Mouse (Mus musculus): ENCODE results near the gene Rsph1. TPM values are rescaled to one million over a fixed set of nuclear protein-coding genes. Genes with fewer than 3 reads are reported as not detected.
A peak's percentile ranks its signal among the peaks of the same experiment; 100 is the strongest.

The Rsph1 gene
- polyA plus RNA-seq, 1 experiment from 2014 or later, result 1.3 TPM

GRCm38 (mm10) chr17:31281830-31282686, 4.9 kb upstream of the Rsph1 start:
- Histone ChIP-seq H3K4me3 (ENCODE audit: control insufficient read depth in 1 of 2, insufficient read depth in 1 of 2, low read depth in 1 of 2, low read length in 2 of 2) (no peak overlapping the region), H3K9ac (ENCODE audit: low read length) (no peak overlapping the region), H3K4me1 (ENCODE audit: control insufficient read depth in 2 of 2, insufficient read depth in 2 of 2, low read length in 2 of 2) (peaks cover 3% of the 10 kb centered on the region in 2 experiments; a peak in 1 of 4 replicates), H3K9me3 (ENCODE audit: control insufficient read depth, low read length) (no peaks in the 10 kb centered on the region), H3K4me2 (ENCODE audit: low read length) (no peak overlapping the region), H3K36me3 (ENCODE audit: control insufficient read depth, insufficient read depth, low read length) (no peaks in the 10 kb centered on the region), H3K27ac (replicated peaks in 1 of 2; ENCODE audit: control insufficient read depth in 1 of 2, insufficient read depth in 1 of 2, low read depth in 2 of 2, low read length in 2 of 2) (no peak overlapping the region), H3K27me3 (ENCODE audit: control insufficient read depth, insufficient read depth, low read length) (no peaks in the 10 kb centered on the region)
- WGBS, result 43% methylated on average over 19 of the region's 19 CpGs
- ATAC-seq (ENCODE audit: insufficient number of reproducible peaks, insufficient read depth, low FRiP score, low read depth), result no peak

GRCm38 (mm10) chr17:31280269-31280668, 3.1 kb upstream of the Rsph1 start:
- WGBS, result 57% methylated on average over 6 of the region's 6 CpGs
- no peak for ATAC-seq (ENCODE audit: insufficient number of reproducible peaks, insufficient read depth, low FRiP score, low read depth)

GRCm38 (mm10) chr17:31279541-31279940, 2.4 kb upstream of the Rsph1 start:
- no peak for ATAC-seq (ENCODE audit: insufficient number of reproducible peaks, insufficient read depth, low FRiP score, low read depth)
- H3K4me1 ChIP-seq (ENCODE audit: control insufficient read depth in 2 of 2, insufficient read depth in 2 of 2, low read length in 2 of 2), result peaks cover 7% of the 10 kb centered on the region in 2 experiments; a peak in 1 of 4 replicates
- no peak overlapping the region for H3K9ac ChIP-seq (ENCODE audit: low read length)
- H3K9me3 ChIP-seq (ENCODE audit: control insufficient read depth, low read length), result no peaks in the 10 kb centered on the region
- H3K27me3 ChIP-seq (ENCODE audit: control insufficient read depth, insufficient read depth, low read length), result no peaks in the 10 kb centered on the region
- no peak overlapping the region for H3K4me2 ChIP-seq (ENCODE audit: low read length)
- 64% methylated on average over 9 of the region's 9 CpGs for WGBS
- no peak overlapping the region for H3K4me3 ChIP-seq (ENCODE audit: control insufficient read depth in 1 of 2, insufficient read depth in 1 of 2, low read depth in 1 of 2, low read length in 2 of 2)
- H3K36me3 ChIP-seq (ENCODE audit: control insufficient read depth, insufficient read depth, low read length), result no peaks in the 10 kb centered on the region
- no peak overlapping the region for H3K27ac ChIP-seq (replicated peaks in 1 of 2; ENCODE audit: control insufficient read depth in 1 of 2, insufficient read depth in 1 of 2, low read depth in 2 of 2, low read length in 2 of 2)

More at GRCm38 (mm10) chr17:31280269-31280668, 3.1 kb upstream of the Rsph1 start:
- H3K4me2 ChIP-seq (ENCODE audit: low read length), result no peak overlapping the region
- H3K27me3 ChIP-seq (ENCODE audit: control insufficient read depth, insufficient read depth, low read length), result no peaks in the 10 kb centered on the region
- peaks cover 7% of the 10 kb centered on the region in 2 experiments; a peak in 1 of 4 replicates for H3K4me1 ChIP-seq (ENCODE audit: control insufficient read depth in 2 of 2, insufficient read depth in 2 of 2, low read length in 2 of 2)
- no peak overlapping the region for H3K9ac ChIP-seq (ENCODE audit: low read length)
- H3K27ac ChIP-seq (replicated peaks in 1 of 2; ENCODE audit: control insufficient read depth in 1 of 2, insufficient read depth in 1 of 2, low read depth in 2 of 2, low read length in 2 of 2), result no peak overlapping the region
- H3K36me3 ChIP-seq (ENCODE audit: control insufficient read depth, insufficient read depth, low read length), result no peaks in the 10 kb centered on the region
- H3K9me3 ChIP-seq (ENCODE audit: control insufficient read depth, low read length), result no peaks in the 10 kb centered on the region
- no peak overlapping the region for H3K4me3 ChIP-seq (ENCODE audit: control insufficient read depth in 1 of 2, insufficient read depth in 1 of 2, low read depth in 1 of 2, low read length in 2 of 2)

- H3K9ac ChIP-seq (ENCODE audit: low read length), result no peak overlapping the region
- H3K4me2 ChIP-seq (ENCODE audit: low read length), result no peak overlapping the region
- H3K27me3 ChIP-seq (ENCODE audit: control insufficient read depth, insufficient read depth, low read length), result no peaks in the 10 kb centered on the region
- no peaks in the 10 kb centered on the region for H3K36me3 ChIP-seq (ENCODE audit: control insufficient read depth, insufficient read depth, low read length)
- 69% methylated on average over 4 of the region's 4 CpGs for WGBS
- no peak overlapping the region for H3K27ac ChIP-seq (replicated peaks in 1 of 2; ENCODE audit: control insufficient read depth in 1 of 2, insufficient read depth in 1 of 2, low read depth in 2 of 2, low read length in 2 of 2)
- peaks cover 7% of the 10 kb centered on the region in 2 experiments; a peak in 1 of 4 replicates for H3K4me1 ChIP-seq (ENCODE audit: control insufficient read depth in 2 of 2, insufficient read depth in 2 of 2, low read length in 2 of 2)
- no peak overlapping the region for H3K4me3 ChIP-seq (ENCODE audit: control insufficient read depth in 1 of 2, insufficient read depth in 1 of 2, low read depth in 1 of 2, low read length in 2 of 2)
- H3K9me3 ChIP-seq (ENCODE audit: control insufficient read depth, low read length), result no peaks in the 10 kb centered on the region
- ATAC-seq (ENCODE audit: insufficient number of reproducible peaks, insufficient read depth, low FRiP score, low read depth), result no peak
These were observed 748 bp upstream of the Rsph1 start for GRCm38 (mm10) chr17:31277931-31278330.

- Histone ChIP-seq H3K36me3 (ENCODE audit: control insufficient read depth, insufficient read depth, low read length) (no peaks in the 10 kb centered on the region), H3K9ac (ENCODE audit: low read length) (peak overlapping the region; percentile 14; the same call in 1 of the 2 replicates), H3K4me3 (ENCODE audit: control insufficient read depth in 1 of 2, insufficient read depth in 1 of 2, low read depth in 1 of 2, low read length in 2 of 2) (peak overlapping the region; percentile 49 to 53), H3K9me3 (ENCODE audit: control insufficient read depth, low read length) (no peaks in the 10 kb centered on the region), H3K27ac (replicated peaks in 1 of 2; ENCODE audit: control insufficient read depth in 1 of 2, insufficient read depth in 1 of 2, low read depth in 2 of 2, low read length in 2 of 2) (no peak overlapping the region), H3K4me2 (ENCODE audit: low read length) (peak overlapping the region; percentile 65), H3K4me1 (ENCODE audit: control insufficient read depth in 2 of 2, insufficient read depth in 2 of 2, low read length in 2 of 2) (peaks cover 7% of the 10 kb centered on the region in 2 experiments; a peak in 1 of 4 replicates), H3K27me3 (ENCODE audit: control insufficient read depth, insufficient read depth, low read length) (no peaks in the 10 kb centered on the region)
- 24% methylated on average over 9 of the region's 9 CpGs for WGBS
- ATAC-seq (ENCODE audit: insufficient number of reproducible peaks, insufficient read depth, low FRiP score, low read depth), result peak; percentile 20; the same call in 1 of the 2 replicates
These were observed 819 bp downstream of the Rsph1 start for GRCm38 (mm10) chr17:31276207-31276921.

GRCm38 (mm10) chr17:31275181-31275580, 2.0 kb downstream of the Rsph1 start:
- no peaks in the 10 kb centered on the region for H3K36me3 ChIP-seq (ENCODE audit: control insufficient read depth, insufficient read depth, low read length)
- no peaks in the 10 kb centered on the region for H3K9me3 ChIP-seq (ENCODE audit: control insufficient read depth, low read length)
- ATAC-seq (ENCODE audit: insufficient number of reproducible peaks, insufficient read depth, low FRiP score, low read depth), result no peak
- H3K4me3 ChIP-seq (ENCODE audit: control insufficient read depth in 1 of 2, insufficient read depth in 1 of 2, low read depth in 1 of 2, low read length in 2 of 2), result no peak overlapping the region
- WGBS, result 69% methylated on average over 6 of the region's 6 CpGs
- H3K4me1 ChIP-seq (ENCODE audit: control insufficient read depth in 2 of 2, insufficient read depth in 2 of 2, low read length in 2 of 2), result peaks cover 7% of the 10 kb centered on the region in 2 experiments; a peak in 1 of 4 replicates
- no peak overlapping the region for H3K9ac ChIP-seq (ENCODE audit: low read length)
- no peak overlapping the region for H3K27ac ChIP-seq (replicated peaks in 1 of 2; ENCODE audit: control insufficient read depth in 1 of 2, insufficient read depth in 1 of 2, low read depth in 2 of 2, low read length in 2 of 2)
- H3K27me3 ChIP-seq (ENCODE audit: control insufficient read depth, insufficient read depth, low read length), result no peaks in the 10 kb centered on the region
- no peak overlapping the region for H3K4me2 ChIP-seq (ENCODE audit: low read length)

- H3K27ac ChIP-seq (replicated peaks in 1 of 2; ENCODE audit: control insufficient read depth in 1 of 2, insufficient read depth in 1 of 2, low read depth in 2 of 2, low read length in 2 of 2), result no peak overlapping the region
- no peaks in the 10 kb centered on the region for H3K36me3 ChIP-seq (ENCODE audit: control insufficient read depth, insufficient read depth, low read length)
- no peak overlapping the region for H3K4me2 ChIP-seq (ENCODE audit: low read length)
- ATAC-seq (ENCODE audit: insufficient number of reproducible peaks, insufficient read depth, low FRiP score, low read depth), result no peak
- H3K4me1 ChIP-seq (ENCODE audit: control insufficient read depth in 2 of 2, insufficient read depth in 2 of 2, low read length in 2 of 2), result peaks cover 7% of the 10 kb centered on the region in 2 experiments; a peak in 1 of 4 replicates
- no peaks in the 10 kb centered on the region for H3K9me3 ChIP-seq (ENCODE audit: control insufficient read depth, low read length)
- H3K4me3 ChIP-seq (ENCODE audit: control insufficient read depth in 1 of 2, insufficient read depth in 1 of 2, low read depth in 1 of 2, low read length in 2 of 2), result no peak overlapping the region
- WGBS, result 80% methylated on average over 8 of the region's 8 CpGs
- no peaks in the 10 kb centered on the region for H3K27me3 ChIP-seq (ENCODE audit: control insufficient read depth, insufficient read depth, low read length)
- no peak overlapping the region for H3K9ac ChIP-seq (ENCODE audit: low read length)
These were observed 3.6 kb downstream of the Rsph1 start for GRCm38 (mm10) chr17:31273631-31274030.

All from heart, embryonic 14.5 days (tissue).